18 mouse cellular contexts compared by ENCODE assay signal in the genomic region with DNA sequence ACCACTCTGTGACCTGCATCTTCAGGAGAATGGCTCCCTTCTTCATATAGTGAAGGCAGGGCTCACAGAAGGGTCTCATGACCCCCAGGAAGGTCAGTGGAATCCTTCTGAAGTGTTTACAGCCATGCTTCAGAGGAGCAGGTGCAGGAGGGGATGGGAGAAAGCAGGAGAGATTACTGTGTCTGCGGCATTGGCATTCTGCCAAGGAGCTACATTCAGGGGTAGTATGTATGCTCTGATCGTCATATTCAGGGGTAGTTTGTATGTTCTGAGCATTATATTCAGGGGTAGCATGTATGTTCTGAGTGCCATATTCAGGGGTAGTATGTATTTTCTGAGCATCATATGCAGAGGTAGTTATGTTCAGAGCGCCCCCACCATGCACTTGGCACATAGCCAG. TPM values are rescaled to one million over a fixed set of nuclear protein-coding genes. Genes with fewer than 3 reads are reported as not detected.
DNase-seq lines count a peak whose midpoint lies in the region; ATAC-seq lines count a peak whose summit lies in the region.
"Had no signal": no experiment of that assay in that cellular context is flagged by ENCODE, and none has a peak within 500 bp of the region (broad histone marks: within the 10 kb centered on the region; RNA-seq: fewer than 3 reads in every experiment).

No protein-coding gene starts in this region.

- no peaks in the 10 kb centered on the region for H3K27me3 ChIP-seq in embryonic facial prominence, embryonic 12.5 days
- H3K27me3 ChIP-seq in embryonic facial prominence, embryonic 10.5 days (replicated peaks; ENCODE audit: low read depth, poor library complexity, severe bottlenecking) = no peaks in the 10 kb centered on the region
- H3K27me3 ChIP-seq in intestine, embryonic 14.5 days (replicated peaks; ENCODE audit: control insufficient read depth, insufficient read depth, low read length) = no peaks in the 10 kb centered on the region
- no peaks in the 10 kb centered on the region for H3K27me3 ChIP-seq in intestine, embryonic 16.5 days (replicated peaks; ENCODE audit: control insufficient read depth, insufficient read depth, low read length)
- no peaks in the 10 kb centered on the region for H3K27me3 ChIP-seq in neural tube, embryonic 13.5 days
- no peaks in the 10 kb centered on the region for H3K27me3 ChIP-seq in neural tube, embryonic 15.5 days (replicated peaks)
- H3K27me3 ChIP-seq in hindbrain, embryonic 16.5 days (replicated peaks; ENCODE audit: control insufficient read depth, insufficient read depth, low read length) = no peaks in the 10 kb centered on the region
- H3K27me3 ChIP-seq: heart, embryonic 15.5 days; megakaryocyte, embryonic 14.5 days had no signal

- no peak overlapping the region for H3K27ac ChIP-seq in embryonic facial prominence, embryonic 12.5 days
- no peak overlapping the region for H3K27ac ChIP-seq in embryonic facial prominence, embryonic 10.5 days (replicated peaks)
- no peak overlapping the region for H3K27ac ChIP-seq in intestine, embryonic 14.5 days (ENCODE audit: low read depth)
- no peak overlapping the region for H3K27ac ChIP-seq in intestine, embryonic 16.5 days (ENCODE audit: low read length)
- no peak overlapping the region for H3K27ac ChIP-seq in neural tube, embryonic 13.5 days (replicated peaks)
- H3K27ac ChIP-seq in neural tube, embryonic 15.5 days (replicated peaks) = no peak overlapping the region
- no peak overlapping the region for H3K27ac ChIP-seq in hindbrain, embryonic 16.5 days (ENCODE audit: low read depth, low read length)
- H3K27ac ChIP-seq: heart, adult 2 months; heart, embryonic 15.5 days had no signal

- DNase-seq in embryonic facial prominence, embryonic 10.5 days (ENCODE audit: low spot score) = no peak
- no peak for DNase-seq in intestine, embryonic 14.5 days (ENCODE audit: low spot score)
- DNase-seq in yolk sac, embryonic 10.5 days (ENCODE audit: low spot score) = no peak
- DNase-seq: adrenal gland, postnatal 25 days; cerebellum, adult 11-12 months; gastrocnemius, postnatal 14 days; heart, adult 2 months; heart, postnatal 4 days; kidney, adult 11 months; liver, postnatal 0 days had no signal

- H3K9ac ChIP-seq in embryonic facial prominence, embryonic 12.5 days = no peak overlapping the region
- H3K9ac ChIP-seq in intestine, embryonic 14.5 days (ENCODE audit: low read length) = no peak overlapping the region
- no peak overlapping the region for H3K9ac ChIP-seq in intestine, embryonic 16.5 days (ENCODE audit: low read depth, low read length)
- H3K9ac ChIP-seq in neural tube, embryonic 13.5 days = no peak overlapping the region
- H3K9ac ChIP-seq in neural tube, embryonic 15.5 days (replicated peaks) = no peak overlapping the region
- H3K9ac ChIP-seq in hindbrain, embryonic 16.5 days (ENCODE audit: low read depth, low read length) = no peak overlapping the region
- H3K9ac ChIP-seq: heart, embryonic 15.5 days; liver, postnatal 0 days had no signal

- peaks cover 14% of the 10 kb centered on the region for H3K4me1 ChIP-seq in embryonic facial prominence, embryonic 12.5 days
- H3K4me1 ChIP-seq in embryonic facial prominence, embryonic 10.5 days = peaks cover 18% of the 10 kb centered on the region
- peaks cover 14% of the 10 kb centered on the region; the same call in 1 of the 2 replicates for H3K4me1 ChIP-seq in intestine, embryonic 14.5 days (replicated peaks; ENCODE audit: control insufficient read depth, insufficient read depth, low read length)
- H3K4me1 ChIP-seq in intestine, embryonic 16.5 days (ENCODE audit: control insufficient read depth, insufficient read depth, low read length) = peaks cover 17% of the 10 kb centered on the region
- H3K4me1 ChIP-seq in neural tube, embryonic 13.5 days (replicated peaks) = peaks cover 26% of the 10 kb centered on the region
- peaks cover 18% of the 10 kb centered on the region for H3K4me1 ChIP-seq in neural tube, embryonic 15.5 days
- H3K4me1 ChIP-seq in hindbrain, embryonic 16.5 days (ENCODE audit: control insufficient read depth, insufficient read depth, low read depth, low read length) = peaks cover 12% of the 10 kb centered on the region

- no peak overlapping the region for H3K4me3 ChIP-seq in embryonic facial prominence, embryonic 12.5 days
- no peak overlapping the region for H3K4me3 ChIP-seq in embryonic facial prominence, embryonic 10.5 days
- no peak overlapping the region for H3K4me3 ChIP-seq in intestine, embryonic 14.5 days (ENCODE audit: low read depth, low read length)
- no peak overlapping the region for H3K4me3 ChIP-seq in intestine, embryonic 16.5 days (ENCODE audit: low read length)
- H3K4me3 ChIP-seq in neural tube, embryonic 13.5 days = no peak overlapping the region
- no peak overlapping the region for H3K4me3 ChIP-seq in neural tube, embryonic 15.5 days (replicated peaks)
- H3K4me3 ChIP-seq in hindbrain, embryonic 16.5 days (ENCODE audit: low read length) = no peak overlapping the region
- H3K4me3 ChIP-seq: heart, adult 2 months; heart, embryonic 15.5 days; megakaryocyte, embryonic 14.5 days had no signal

- no peak overlapping the region for H3K4me2 ChIP-seq in embryonic facial prominence, embryonic 12.5 days (replicated peaks)
- no peak overlapping the region for H3K4me2 ChIP-seq in intestine, embryonic 14.5 days (ENCODE audit: low read length)
- H3K4me2 ChIP-seq in intestine, embryonic 16.5 days (ENCODE audit: low read depth, low read length) = no peak overlapping the region
- H3K4me2 ChIP-seq in neural tube, embryonic 13.5 days = no peak overlapping the region
- H3K4me2 ChIP-seq in neural tube, embryonic 15.5 days = no peak overlapping the region
- H3K4me2 ChIP-seq in hindbrain, embryonic 16.5 days (ENCODE audit: low read length) = no peak overlapping the region
- H3K4me2 ChIP-seq: heart, embryonic 15.5 days had no signal

- H3K9me3 ChIP-seq in embryonic facial prominence, embryonic 12.5 days = no peaks in the 10 kb centered on the region
- H3K9me3 ChIP-seq in embryonic facial prominence, embryonic 10.5 days = no peaks in the 10 kb centered on the region
- H3K9me3 ChIP-seq in intestine, embryonic 14.5 days (ENCODE audit: control insufficient read depth, low read length) = no peaks in the 10 kb centered on the region
- no peaks in the 10 kb centered on the region for H3K9me3 ChIP-seq in intestine, embryonic 16.5 days (ENCODE audit: control insufficient read depth, low read length)
- H3K9me3 ChIP-seq in neural tube, embryonic 13.5 days = no peaks in the 10 kb centered on the region
- no peaks in the 10 kb centered on the region for H3K9me3 ChIP-seq in neural tube, embryonic 15.5 days (replicated peaks)
- no peaks in the 10 kb centered on the region for H3K9me3 ChIP-seq in hindbrain, embryonic 16.5 days (ENCODE audit: control insufficient read depth, low read length)
- H3K9me3 ChIP-seq: heart, embryonic 15.5 days had no signal

- 0 out of 2 replicates have a peak, but pooled peaks have one; percentile 52 for ATAC-seq in embryonic facial prominence, embryonic 12.5 days (ENCODE audit: insufficient number of reproducible peaks, insufficient read depth, low FRiP score, low TSS enrichment)
- ATAC-seq in intestine, embryonic 14.5 days (replicated peaks; ENCODE audit: low FRiP score, low TSS enrichment, low read depth) = 0 out of 2 replicates have a peak, but pooled peaks have one; percentile 38
- ATAC-seq in intestine, embryonic 16.5 days = no peak
- peak; percentile 44 for ATAC-seq in neural tube, embryonic 13.5 days (ENCODE audit: low read depth)
- ATAC-seq in neural tube, embryonic 15.5 days (ENCODE audit: low FRiP score) = no peak
- peak; percentile 53 for ATAC-seq in hindbrain, embryonic 16.5 days
- ATAC-seq: liver, postnatal 0 days had no signal

- WGBS in embryonic facial prominence, embryonic 12.5 days = 80% methylated on average over 3 of the region's 3 CpGs
- 92% methylated on average over 3 of the region's 3 CpGs for WGBS in embryonic facial prominence, embryonic 10.5 days
- WGBS in intestine, embryonic 14.5 days = 50% methylated on average over 3 of the region's 3 CpGs
- whole genome bisulfite sequencing in intestine, embryonic 16.5 days = 48% methylated on average over 3 of the region's 3 CpGs
- 58% methylated on average over 3 of the region's 3 CpGs for WGBS in neural tube, embryonic 13.5 days
- 59% methylated on average over 3 of the region's 3 CpGs for WGBS in neural tube, embryonic 15.5 days
- WGBS in hindbrain, embryonic 16.5 days = 67% methylated on average over 3 of the region's 3 CpGs

- no peaks in the 10 kb centered on the region for H3K36me3 ChIP-seq in embryonic facial prominence, embryonic 12.5 days
- no peaks in the 10 kb centered on the region for H3K36me3 ChIP-seq in embryonic facial prominence, embryonic 10.5 days (replicated peaks)
- H3K36me3 ChIP-seq in intestine, embryonic 14.5 days (ENCODE audit: control insufficient read depth, insufficient read depth, low read length) = no peaks in the 10 kb centered on the region
- H3K36me3 ChIP-seq in intestine, embryonic 16.5 days (ENCODE audit: control insufficient read depth, insufficient read depth, low read length) = no peaks in the 10 kb centered on the region
- H3K36me3 ChIP-seq in neural tube, embryonic 13.5 days = no peaks in the 10 kb centered on the region
- H3K36me3 ChIP-seq in neural tube, embryonic 15.5 days = no peaks in the 10 kb centered on the region
- H3K36me3 ChIP-seq in hindbrain, embryonic 16.5 days (ENCODE audit: control insufficient read depth, insufficient read depth, low read length) = no peaks in the 10 kb centered on the region
- H3K36me3 ChIP-seq: G1E; heart, embryonic 15.5 days had no signal

RNA-seq across cellular contexts. Expression of gene Lypd6, which starts 30.1 kb away (rescaled TPM):
- 8.5 and 9.1 TPM in 2 replicates for polyA plus RNA-seq in embryonic facial prominence, embryonic 12.5 days (2016; fragmentation: Nextera tagmentation; extraction: Ambion mirVana)
- 7.0 and 8.7 TPM in 2 replicates for polyA plus RNA-seq in embryonic facial prominence, embryonic 10.5 days (2016; fragmentation: Nextera tagmentation; extraction: Ambion mirVana)
- 17.7 and 20.0 TPM in 2 replicates for polyA plus RNA-seq in intestine, embryonic 14.5 days (2014; fragmentation: Nextera tagmentation; extraction: Ambion mirVana)
- polyA plus RNA-seq in intestine, embryonic 16.5 days (2015; fragmentation: Nextera tagmentation; extraction: Ambion mirVana) = 11.4 and 14.6 TPM in 2 replicates
- 5.9 and 6.4 TPM in 2 replicates for polyA plus RNA-seq in neural tube, embryonic 13.5 days (2015; fragmentation: Nextera tagmentation; extraction: Ambion mirVana)
- polyA plus RNA-seq in neural tube, embryonic 15.5 days (2015; fragmentation: Nextera tagmentation; extraction: Ambion mirVana) = 14.7 and 16.0 TPM in 2 replicates
- polyA plus RNA-seq in hindbrain, embryonic 16.5 days (2015; fragmentation: Nextera tagmentation; extraction: Ambion mirVana) = 12.9 and 14.1 TPM in 2 replicates
- polyA plus RNA-seq: G1E had no signal

Comparison
In these comparisons a context has a peak if more than half of its experiments do, and no peak if none do; other contexts are left out.
1. ATAC-seq: peak in embryonic facial prominence, embryonic 12.5 days (single experiment), intestine, embryonic 14.5 days (single experiment), neural tube, embryonic 13.5 days (single experiment) and hindbrain, embryonic 16.5 days (single experiment); none in intestine, embryonic 16.5 days (single experiment) and neural tube, embryonic 15.5 days (single experiment).